Mouse (Mus musculus) brain, embryonic 14.5 days (tissue): Measurements from ENCODE around the gene P3h2.

ENCODE experiments used
- CTCF ChIP-seq: fragments of 200-500 bp; IDR thresholded peaks from 2 replicates; pipeline ENCODE4 v1.5.1; 2012; ENCODE audit warnings: inconsistent platforms, mild to moderate bottlenecking, moderate library complexity, borderline replicate concordance; ENCODE audit not compliant: insufficient read depth, insufficient read length; ENCODE audit errors: extremely low read depth
- POLR2A ChIP-seq: fragments of 200-500 bp; IDR thresholded peaks from 2 replicates; pipeline ENCODE4 v1.6.1; 2012; ENCODE audit warnings: mild to moderate bottlenecking, inconsistent platforms, borderline replicate concordance; ENCODE audit not compliant: poor library complexity, insufficient read depth, insufficient read length, severe bottlenecking; ENCODE audit errors: extremely low read depth

DNA sequence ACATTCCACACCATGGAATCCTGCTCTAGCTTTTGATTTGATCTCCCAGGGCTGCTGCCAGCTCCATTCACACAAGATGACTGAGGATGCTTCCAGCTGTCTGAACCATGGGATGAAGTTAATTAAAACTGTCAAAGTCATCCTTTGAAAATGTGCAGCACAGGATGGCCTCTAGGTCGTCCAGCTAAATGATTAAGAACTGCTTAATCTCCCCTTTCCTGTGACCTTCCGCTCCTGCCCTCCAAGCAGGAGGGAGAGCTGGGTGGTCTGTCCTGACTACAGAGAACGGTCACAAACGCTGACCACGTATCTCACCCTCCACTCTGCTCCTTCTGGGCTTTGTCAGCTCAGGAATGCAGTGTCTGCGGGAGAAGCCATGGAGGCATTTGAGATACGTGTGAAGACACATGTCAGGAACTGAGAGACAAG is 26.6 kb downstream of the P3h2 start:
- no peak for TF ChIP-seq CTCF
- no peak for TF ChIP-seq POLR2A
